Mouse (Mus musculus) yolk sac, embryonic 10.5 days (tissue): ENCODE measurements at regions not wholly inside any gene's neighbourhood (a gene's known extent, or its start where the extent isn't known, plus 50 kb on each side); places are given as distances from the start of the nearest gene placed in this dataset.

ENCODE experiments used
- DNase-seq: peaks from one replicate; pipeline ENCODE4 v3.0.0-alpha.2; 2017; ENCODE audit warnings: low spot score

DNA sequence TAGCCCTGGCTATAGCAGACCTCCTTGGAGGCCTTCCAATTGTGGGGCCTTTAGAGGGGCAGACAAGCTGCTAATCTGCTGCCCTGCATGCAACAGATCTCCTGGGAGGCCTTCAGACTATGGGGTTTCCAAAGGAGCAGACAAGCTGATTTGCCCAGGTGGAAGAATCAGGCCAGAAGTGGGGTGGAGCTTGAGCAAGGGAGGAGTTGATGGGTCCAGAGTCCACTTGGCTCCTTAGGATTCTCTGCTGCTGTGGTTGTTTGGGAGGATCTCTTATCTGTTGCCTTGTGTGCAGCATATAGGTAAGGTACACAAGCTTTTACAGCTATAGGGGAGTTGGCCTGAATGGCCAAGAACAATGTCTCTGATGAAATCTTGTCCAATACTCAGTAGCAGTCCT is 103.7 kb upstream of the Gm4985 start:
- DNase-seq: peak; percentile 7

DNA sequence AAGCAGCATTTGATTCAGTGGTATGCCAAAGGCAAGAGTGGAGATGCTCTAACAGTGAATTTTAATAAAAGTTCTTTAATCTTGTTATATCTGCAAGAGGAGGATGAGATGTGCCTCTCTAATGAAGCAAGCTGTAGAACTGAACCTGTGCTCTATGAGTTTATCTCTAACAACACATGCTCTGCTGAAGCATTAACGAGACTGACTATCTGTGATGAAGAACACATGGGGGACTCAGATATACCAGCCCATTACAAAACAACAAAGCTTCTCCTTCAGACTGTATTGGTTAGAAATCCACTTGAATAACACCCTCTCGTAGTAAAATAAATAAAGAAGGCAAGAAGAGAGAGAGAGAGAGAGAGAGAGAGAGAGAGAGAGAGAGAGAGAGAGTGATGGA is 53.4 kb upstream of the Gm4985 start:
- DNase-seq: no peak
